Mouse (Mus musculus): ENCODE measurements around the gene Olfr504. TPM values are rescaled to one million over a fixed set of nuclear protein-coding genes. Genes with fewer than 3 reads are reported as not detected.
"Not testable (repeated sequence)": the region's sequence is repeated elsewhere in the genome, so short reads cannot be mapped to it uniquely, and the experiment has no call there.

Gene Olfr504
- total RNA-seq (2014; fragmentation: Nextera tagmentation) (not detected in 2 replicates), total RNA-seq (2017) (not detected in 2 replicates)

- no peak for ATAC-seq (replicated peaks; ENCODE audit: poor library complexity, severe bottlenecking)
Measured at GRCm38 (mm10) chr7:108565693-108566092, at the start of gene Olfr504. Gene Olfr504 (minus strand): TSS chr7:108565793.

DNA sequence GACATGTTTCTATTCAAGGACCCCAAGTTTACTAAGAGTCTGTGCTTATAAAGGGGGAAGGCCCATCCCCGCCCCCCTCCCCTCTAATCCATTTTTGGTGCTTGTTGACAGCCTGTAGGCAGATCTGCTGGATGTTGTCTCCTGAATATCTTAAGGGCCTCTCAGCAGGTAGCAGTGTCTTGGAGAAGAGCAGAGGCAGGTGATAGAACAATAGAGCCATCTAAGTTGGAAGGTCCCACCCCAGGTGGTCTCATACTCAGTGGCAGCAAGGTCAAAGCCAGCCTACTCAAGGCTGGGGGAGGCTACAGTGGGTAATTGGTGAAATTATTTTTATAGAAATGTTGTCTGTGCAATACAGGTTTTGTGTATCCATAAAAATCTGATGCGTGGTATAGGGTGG is 48.5 kb upstream of the Olfr504 start:
- ATAC-seq (replicated peaks; ENCODE audit: poor library complexity, severe bottlenecking) = no peak

- ATAC-seq (replicated peaks; ENCODE audit: poor library complexity, severe bottlenecking) = no peak
Measured at GRCm38 (mm10) chr7:108610487-108610886, 44.9 kb upstream of the Olfr504 start, which contains the start of gene Olfr506. Gene Olfr506 (plus strand): TSS chr7:108610787.

DNA sequence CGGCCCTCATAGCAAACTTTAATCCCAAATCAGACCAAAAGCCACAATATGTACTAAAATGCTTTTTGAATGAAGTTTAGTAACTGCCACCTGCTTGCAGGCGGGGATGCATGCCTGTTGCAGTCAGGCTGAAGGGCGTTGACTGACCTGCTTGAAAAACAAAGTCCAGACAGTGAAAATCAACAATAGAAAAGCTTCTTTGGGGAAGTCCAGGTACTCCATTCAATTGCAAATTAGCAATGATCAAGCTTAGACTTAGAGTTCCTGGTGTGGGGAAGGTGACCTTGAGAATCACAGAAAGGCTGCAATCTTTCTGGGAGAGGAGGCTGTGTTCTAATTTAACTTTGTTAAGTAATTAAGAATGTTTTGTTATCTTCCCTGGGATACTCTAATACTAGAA is 36.3 kb upstream of the Olfr504 start:
- not testable (repeated sequence) for ATAC-seq (replicated peaks; ENCODE audit: poor library complexity, severe bottlenecking)

GRCm38 (mm10) chr7:108589797-108590196 is 24.2 kb upstream of the Olfr504 start:
- no peak for ATAC-seq (replicated peaks; ENCODE audit: poor library complexity, severe bottlenecking)

DNA sequence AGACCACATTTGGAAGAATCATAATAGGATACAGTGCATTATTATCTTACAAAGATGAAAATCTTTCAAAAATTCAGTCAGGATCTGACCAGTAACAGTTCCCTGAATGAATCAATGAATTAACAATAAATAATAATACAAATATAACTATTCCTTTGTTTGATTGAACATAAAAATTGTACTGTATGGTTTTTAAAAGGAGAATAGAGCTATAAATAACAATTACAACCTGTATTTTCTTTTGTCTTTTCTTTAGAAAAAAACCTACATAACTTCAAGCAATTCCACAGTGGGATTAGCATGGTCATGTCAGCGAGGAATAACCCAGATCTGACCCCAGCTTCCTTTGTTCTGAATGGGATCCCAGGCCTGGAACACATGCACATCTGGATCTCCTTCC is 21.4 kb downstream of the Olfr504 start, which contains the start of gene Olfr503:
Gene Olfr503 (plus strand): TSS at position 301 of the 400 bp plus-strand sequence.
- ATAC-seq (replicated peaks; ENCODE audit: poor library complexity, severe bottlenecking) = not testable (repeated sequence)

GRCm38 (mm10) chr7:108542416-108542815 is 23.2 kb downstream of the Olfr504 start:
- no peak for ATAC-seq (replicated peaks; ENCODE audit: poor library complexity, severe bottlenecking)

DNA sequence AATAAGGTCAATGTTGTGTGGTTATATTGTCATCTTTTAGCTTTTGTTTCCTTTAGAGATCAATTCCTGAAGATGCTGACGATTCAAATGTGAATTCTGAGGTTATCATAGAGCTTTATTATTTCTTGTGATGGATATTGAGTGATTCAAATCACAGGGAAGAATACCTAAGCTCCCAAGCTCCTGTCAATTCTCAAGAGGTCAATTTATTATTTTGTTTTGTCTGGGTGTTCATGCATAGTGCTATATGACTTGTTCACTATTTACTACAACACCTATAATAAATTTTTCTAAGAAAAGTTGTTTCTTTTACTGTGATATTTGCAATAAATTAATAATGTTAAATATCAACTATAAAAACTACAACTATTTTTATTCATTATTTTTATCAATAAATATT is 40.6 kb downstream of the Olfr504 start, which contains the start of gene Olfr502:
Gene Olfr502 (minus strand): TSS at position 101 of the 400 bp plus-strand sequence.
- ATAC-seq (replicated peaks; ENCODE audit: poor library complexity, severe bottlenecking) = no peak

Other genes starting within 250 kb of the Olfr504 start
- gene Olfr492, start 242.1 kb downstream of the Olfr504 start, total RNA-seq (2014; fragmentation: Nextera tagmentation) = not detected in 2 replicates
- gene Olfr492, start 242.1 kb downstream of the Olfr504 start, total RNA-seq (2017) = not detected in 2 replicates
- gene Olfr493, start 218.8 kb downstream of the Olfr504 start, total RNA-seq (2014; fragmentation: Nextera tagmentation) = not detected in 2 replicates
- gene Olfr493, start 218.8 kb downstream of the Olfr504 start, total RNA-seq (2017) = not detected in 2 replicates
- gene Olfr494, start 200.5 kb downstream of the Olfr504 start, total RNA-seq (2014; fragmentation: Nextera tagmentation) = not detected in 2 replicates
- not detected in 2 replicates for gene Olfr494, start 200.5 kb downstream of the Olfr504 start, total RNA-seq (2017)
- gene Olfr495, start 172.6 kb downstream of the Olfr504 start, total RNA-seq (2014; fragmentation: Nextera tagmentation) = not detected in 2 replicates
- not detected in 2 replicates for gene Olfr495, start 172.6 kb downstream of the Olfr504 start, total RNA-seq (2017)
- not detected in 2 replicates for gene Olfr497, start 145.4 kb downstream of the Olfr504 start, total RNA-seq (2014; fragmentation: Nextera tagmentation)
- gene Olfr497, start 145.4 kb downstream of the Olfr504 start, total RNA-seq (2017) = not detected in 2 replicates
- gene Olfr498, start 100.5 kb downstream of the Olfr504 start, total RNA-seq (2014; fragmentation: Nextera tagmentation) = not detected in 2 replicates
- not detected in 2 replicates for gene Olfr498, start 100.5 kb downstream of the Olfr504 start, total RNA-seq (2017)
- gene Olfr502, start 40.7 kb downstream of the Olfr504 start, total RNA-seq (2014; fragmentation: Nextera tagmentation) = not detected in 2 replicates
- gene Olfr502, start 40.7 kb downstream of the Olfr504 start, total RNA-seq (2017) = not detected in 2 replicates
- not detected in 2 replicates for gene Olfr503, start 21.3 kb downstream of the Olfr504 start, total RNA-seq (2014; fragmentation: Nextera tagmentation)
- gene Olfr503, start 21.3 kb downstream of the Olfr504 start, total RNA-seq (2017) = not detected in 2 replicates
- not detected in 2 replicates for gene Olfr506, start 45.0 kb upstream of the Olfr504 start, total RNA-seq (2014; fragmentation: Nextera tagmentation)
- gene Olfr506, start 45.0 kb upstream of the Olfr504 start, total RNA-seq (2017) = not detected in 2 replicates
- gene Olfr507, start 56.0 kb upstream of the Olfr504 start, total RNA-seq (2014; fragmentation: Nextera tagmentation) = not detected in 2 replicates
- gene Olfr507, start 56.0 kb upstream of the Olfr504 start, total RNA-seq (2017) = not detected in 2 replicates
- gene Olfr508, start 64.2 kb upstream of the Olfr504 start, total RNA-seq (2014; fragmentation: Nextera tagmentation) = not detected in 2 replicates
- not detected in 2 replicates for gene Olfr508, start 64.2 kb upstream of the Olfr504 start, total RNA-seq (2017)
- gene Olfr509, start 86.1 kb upstream of the Olfr504 start, total RNA-seq (2014; fragmentation: Nextera tagmentation) = not detected in 2 replicates
- gene Olfr509, start 86.1 kb upstream of the Olfr504 start, total RNA-seq (2017) = not detected in 2 replicates
- not detected in 2 replicates for gene Olfr510, start 100.6 kb upstream of the Olfr504 start, total RNA-seq (2014; fragmentation: Nextera tagmentation)
- gene Olfr510, start 100.6 kb upstream of the Olfr504 start, total RNA-seq (2017) = not detected in 2 replicates
- gene Olfr512, start 147.5 kb upstream of the Olfr504 start, total RNA-seq (2014; fragmentation: Nextera tagmentation) = not detected in 2 replicates
- not detected in 2 replicates for gene Olfr512, start 147.5 kb upstream of the Olfr504 start, total RNA-seq (2017)
- not detected in 2 replicates for gene Olfr513, start 185.2 kb upstream of the Olfr504 start, total RNA-seq (2014; fragmentation: Nextera tagmentation)
- gene Olfr513, start 185.2 kb upstream of the Olfr504 start, total RNA-seq (2017) = not detected in 2 replicates